22 mouse cellular contexts compared by ENCODE assay signal in the genomic region with DNA sequence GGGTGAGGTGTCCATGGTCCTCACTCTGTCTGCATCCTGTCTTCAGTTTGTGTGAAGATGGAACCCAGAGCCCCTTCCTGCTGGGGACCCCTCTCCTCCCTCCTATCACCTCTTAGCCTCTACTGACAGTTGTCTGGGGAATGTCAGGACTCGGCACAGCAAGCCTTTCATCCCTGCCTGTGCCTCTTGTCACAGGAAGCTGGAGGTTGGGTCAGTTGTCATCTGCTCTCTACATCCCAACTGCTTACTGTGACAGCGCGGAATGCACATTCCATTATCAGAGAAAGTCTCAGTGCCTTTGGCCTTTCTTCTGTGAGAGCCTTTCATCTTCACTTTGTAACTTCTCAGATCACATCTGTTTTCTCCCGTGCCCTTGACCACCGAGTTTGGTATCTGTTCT.
DNase-seq lines count a peak whose midpoint lies in the region; ATAC-seq and TF ChIP-seq lines count a peak whose summit lies in the region.
"Had no signal": no experiment of that assay in that cellular context is flagged by ENCODE, and none has a peak within 500 bp of the region (broad histone marks: within the 10 kb centered on the region; RNA-seq: fewer than 3 reads in every experiment).

No protein-coding gene starts in this region.

- no peak for TF ChIP-seq EP300 in heart, adult 2 months (IDR thresholded peaks at IDR 0.05; ENCODE audit: insufficient read depth, low read depth, low read length)

- no peak for DNase-seq in heart, adult 2 months
- DNase-seq in kidney, postnatal 36 days: no peak
- peak; percentile 21 for DNase-seq in brain, embryonic 14.5 days (ENCODE audit: low read depth)
- peak; percentile 41 for DNase-seq in embryo, embryonic 11 days
- DNase-seq in thymus, postnatal 10 days (ENCODE audit: low spot score in 2 of 2): no peak
- DNase-seq: adrenal gland, postnatal 25 days; B cell, adult 2 months; cerebellum, adult 18-20 months; cerebellum, postnatal 36 days; gastrocnemius, postnatal 36 days; right cerebral cortex, postnatal 4 days; thymus, postnatal 25 days had no signal

- H3K9ac ChIP-seq in heart, embryonic 14.5 days (ENCODE audit: low read length): no peak overlapping the region
- no peak overlapping the region for H3K9ac ChIP-seq in heart, adult 2 months (ENCODE audit: low read depth, low read length)
- no peak overlapping the region for H3K9ac ChIP-seq in kidney, embryonic 15.5 days
- H3K9ac ChIP-seq: embryonic facial prominence, embryonic 13.5 days; forebrain, embryonic 15.5 days; hindbrain, embryonic 13.5 days; limb, embryonic 15.5 days; liver, embryonic 15.5 days had no signal

- H3K36me3 ChIP-seq in heart, embryonic 14.5 days (ENCODE audit: control insufficient read depth, insufficient read depth, low read length): no peaks in the 10 kb centered on the region
- H3K36me3 ChIP-seq in heart, adult 2 months (ENCODE audit: control insufficient read depth, insufficient read depth, low read length): no peaks in the 10 kb centered on the region
- no peaks in the 10 kb centered on the region for H3K36me3 ChIP-seq in kidney, embryonic 15.5 days
- H3K36me3 ChIP-seq: embryonic facial prominence, embryonic 13.5 days; forebrain, embryonic 15.5 days; hindbrain, embryonic 13.5 days; limb, embryonic 15.5 days; liver, embryonic 15.5 days had no signal

- peak; percentile 84 for ATAC-seq in heart, embryonic 14.5 days (ENCODE audit: insufficient number of reproducible peaks, insufficient read depth, low FRiP score, low read depth)
- 0 out of 2 replicates have a peak, but pooled peaks have one; percentile 19 for ATAC-seq in kidney, embryonic 15.5 days (replicated peaks; ENCODE audit: low FRiP score)
- ATAC-seq in granulocyte monocyte progenitor cell, adult 5-6 weeks (replicated peaks; ENCODE audit: poor library complexity, severe bottlenecking): no peak
- ATAC-seq: forebrain, embryonic 15.5 days; inflammation-experienced regulatory T-cells, adult 6 months had no signal

- peak overlapping the region; percentile 67 to 78 for H3K27ac ChIP-seq in heart, embryonic 14.5 days (replicated peaks in 1 of 2; ENCODE audit: control insufficient read depth in 1 of 2, insufficient read depth in 1 of 2, low read depth in 2 of 2, low read length in 2 of 2)
- H3K27ac ChIP-seq in heart, adult 2 months: no peak overlapping the region
- peak overlapping the region; percentile 39; the same call in 1 of the 2 replicates for H3K27ac ChIP-seq in kidney, embryonic 15.5 days
- H3K27ac ChIP-seq: embryonic facial prominence, embryonic 13.5 days; forebrain, embryonic 15.5 days; hindbrain, embryonic 13.5 days; limb, embryonic 15.5 days; liver, embryonic 15.5 days had no signal

- no peak overlapping the region for H3K4me3 ChIP-seq in heart, embryonic 14.5 days (ENCODE audit: control insufficient read depth in 1 of 2, insufficient read depth in 1 of 2, low read depth in 1 of 2, low read length in 2 of 2)
- no peak overlapping the region for H3K4me3 ChIP-seq in heart, adult 2 months
- H3K4me3 ChIP-seq in kidney, embryonic 15.5 days (replicated peaks): no peak overlapping the region
- H3K4me3 ChIP-seq: embryonic facial prominence, embryonic 13.5 days; forebrain, embryonic 15.5 days; hindbrain, embryonic 13.5 days; limb, embryonic 15.5 days; liver, embryonic 15.5 days; megakaryocyte, embryonic 14.5 days had no signal

- H3K4me2 ChIP-seq in heart, embryonic 14.5 days (ENCODE audit: low read length): peak overlapping the region; percentile 21
- no peak overlapping the region for H3K4me2 ChIP-seq in kidney, embryonic 15.5 days
- H3K4me2 ChIP-seq: embryonic facial prominence, embryonic 13.5 days; forebrain, embryonic 15.5 days; hindbrain, embryonic 13.5 days; limb, embryonic 15.5 days; liver, embryonic 15.5 days had no signal

- TF ChIP-seq POLR2A in heart, adult 2 months (IDR thresholded peaks at IDR 0.05; ENCODE audit: insufficient read depth, low read depth, low read length): no peak
- no peak for TF ChIP-seq POLR2A in brain, embryonic 14.5 days (IDR thresholded peaks at IDR 0.05; ENCODE audit: borderline replicate concordance, extremely low read depth, insufficient read depth, insufficient read length, poor library complexity, severe bottlenecking)

- no peaks in the 10 kb centered on the region for H3K79me2 ChIP-seq in heart, adult 2 months (replicated peaks; ENCODE audit: control insufficient read depth, insufficient read depth, low read length)

- no peak for TF ChIP-seq CTCF in heart, adult 2 months (IDR thresholded peaks at IDR 0.05)
- no peak for TF ChIP-seq CTCF in brain, embryonic 14.5 days (IDR thresholded peaks at IDR 0.05; ENCODE audit: borderline replicate concordance, extremely low read depth, insufficient read depth, insufficient read length)

- no peaks in the 10 kb centered on the region for H3K27me3 ChIP-seq in heart, embryonic 14.5 days (ENCODE audit: control insufficient read depth, insufficient read depth, low read length)
- no peaks in the 10 kb centered on the region for H3K27me3 ChIP-seq in heart, adult 2 months (ENCODE audit: control insufficient read depth, insufficient read depth, low read length)
- no peaks in the 10 kb centered on the region; the same call in 1 of the 2 replicates for H3K27me3 ChIP-seq in kidney, embryonic 15.5 days
- H3K27me3 ChIP-seq: embryonic facial prominence, embryonic 13.5 days; forebrain, embryonic 15.5 days; hindbrain, embryonic 13.5 days; limb, embryonic 15.5 days; liver, embryonic 15.5 days; megakaryocyte, embryonic 14.5 days had no signal

- no peaks in the 10 kb centered on the region for H3K9me3 ChIP-seq in heart, embryonic 14.5 days (ENCODE audit: control insufficient read depth, low read length)
- H3K9me3 ChIP-seq in kidney, embryonic 15.5 days (replicated peaks): no peaks in the 10 kb centered on the region
- H3K9me3 ChIP-seq: embryonic facial prominence, embryonic 13.5 days; forebrain, embryonic 15.5 days; hindbrain, embryonic 13.5 days; limb, embryonic 15.5 days; liver, embryonic 15.5 days; megakaryocyte, embryonic 14.5 days had no signal

- H3K4me1 ChIP-seq in heart, embryonic 14.5 days (ENCODE audit: control insufficient read depth in 2 of 2, insufficient read depth in 2 of 2, low read length in 2 of 2): peaks cover 22 to 56% of the 10 kb centered on the region in 2 experiments
- no peaks in the 10 kb centered on the region for H3K4me1 ChIP-seq in heart, adult 2 months (ENCODE audit: control insufficient read depth, insufficient read depth, low read length)
- H3K4me1 ChIP-seq in kidney, embryonic 15.5 days: peaks cover 15% of the 10 kb centered on the region; the same call in 1 of the 2 replicates
- H3K4me1 ChIP-seq: forebrain, embryonic 15.5 days; liver, embryonic 15.5 days had no signal

- intact Hi-C loops in heart, adult 2 months (cut with DNase I): no loop called here

- WGBS in heart, embryonic 14.5 days: 3% methylated on average over 5 of the region's 5 CpGs
- WGBS in heart, adult 2 months: 22% methylated on average over 5 of the region's 5 CpGs
- 18% methylated on average over 5 of the region's 5 CpGs for WGBS in kidney, embryonic 15.5 days

Comparison
In these comparisons a context has a peak if more than half of its experiments do, and no peak if none do; other contexts are left out.
1. DNase-seq: peak in brain, embryonic 14.5 days (single experiment) and embryo, embryonic 11 days (single experiment); none in heart, adult 2 months (0 of 2), kidney, postnatal 36 days (0 of 2) and thymus, postnatal 10 days (0 of 2).